Mouse (Mus musculus) kidney, embryonic 15.5 days (tissue): ENCODE results near the gene Snapc5. TPM values are rescaled to one million over a fixed set of nuclear protein-coding genes. Genes with fewer than 3 reads are reported as not detected.
"Not testable (repeated sequence)": the region's sequence is repeated elsewhere in the genome, so short reads cannot be mapped to it uniquely, and the experiment has no call there.

Experiments
- ATAC-seq: fragments of 200-750 bp; cut with Nextera tagmentation; replicated peaks from 2 replicates; pipeline ENCODE4 v1.8.0; 2017; ENCODE audit warnings: moderate TSS enrichment; ENCODE audit not compliant: low FRiP score
- H3K27ac ChIP-seq: fragments of 300-500 bp; sonication (generic); 2 replicates; pipeline ENCODE4 v1.5.1; 2015; ENCODE audit warnings: mild to moderate bottlenecking, inconsistent platforms
- H3K27me3 ChIP-seq: fragments of 300-500 bp; sonication (generic); 2 replicates; pipeline ENCODE4 v1.6.1; 2015; ENCODE audit warnings: inconsistent platforms
- H3K36me3 ChIP-seq: fragments of 300-500 bp; sonication (generic); 2 replicates; pipeline ENCODE4 v1.6.1; 2015; ENCODE audit warnings: inconsistent platforms
- H3K4me1 ChIP-seq: fragments of 300-500 bp; sonication (generic); 2 replicates; pipeline ENCODE4 v1.6.1; 2015; ENCODE audit warnings: inconsistent platforms
- H3K4me2 ChIP-seq: fragments of 300-500 bp; sonication (generic); 2 replicates; pipeline ENCODE4 v1.6.1; 2015; ENCODE audit warnings: moderate library complexity, mild to moderate bottlenecking, inconsistent platforms
- H3K4me3 ChIP-seq: fragments of 300-500 bp; sonication (generic); replicated peaks from 2 replicates; pipeline ENCODE4 v1.5.1; 2015; ENCODE audit warnings: mild to moderate bottlenecking, inconsistent platforms
- H3K9ac ChIP-seq: fragments of 300-500 bp; sonication (generic); 2 replicates; pipeline ENCODE4 v1.6.1; 2015; ENCODE audit warnings: mild to moderate bottlenecking, inconsistent platforms
- H3K9me3 ChIP-seq: fragments of 300-500 bp; sonication (generic); replicated peaks from 2 replicates; pipeline ENCODE4 v1.6.1; 2016; ENCODE audit warnings: inconsistent platforms
- WGBS: fragments of 180-500 bp; shearing (Covaris S2); methylation state at CpG from one replicate; pipeline ENCODE4 v1.1.7; 2015; ENCODE audit warnings: mixed read lengths; 5-methylcytosine and 5-hydroxymethylcytosine counted together
- polyA plus RNA-seq: library from polyadenylated mRNA; unstranded; fragments of >200 nt; fragmentation: Nextera tagmentation; extraction: Ambion mirVana; gene quantifications from 2 replicates; pipeline ENCODE4 v1.2.1, GENCODE M21; 2015

Gene Snapc5
- polyA plus RNA-seq: 34.3 and 35.6 TPM in 2 replicates

- H3K36me3 ChIP-seq: peaks cover 85% of the 10 kb centered on the region
- H3K27ac ChIP-seq: peak within 1 kb of the TSS; percentile 90
- peak; percentile 94 for ATAC-seq
- peaks cover 34% of the 10 kb centered on the region for H3K4me1 ChIP-seq
- under 1% methylated on average over 35 of the region's 35 CpGs for WGBS
- H3K4me3 ChIP-seq: peak within 1 kb of the TSS; percentile 66
- H3K9me3 ChIP-seq: no peaks in the 10 kb centered on the region
- H3K27me3 ChIP-seq: no peaks in the 10 kb centered on the region
- H3K9ac ChIP-seq: peak within 1 kb of the TSS; percentile 52
- peak within 1 kb of the TSS; percentile 60 for H3K4me2 ChIP-seq
Measured at GRCm38 (mm10) chr9:64178974-64179646, at the start of gene Snapc5. Gene Snapc5, plus strand, starts transcription at chr9:64179274.

DNA sequence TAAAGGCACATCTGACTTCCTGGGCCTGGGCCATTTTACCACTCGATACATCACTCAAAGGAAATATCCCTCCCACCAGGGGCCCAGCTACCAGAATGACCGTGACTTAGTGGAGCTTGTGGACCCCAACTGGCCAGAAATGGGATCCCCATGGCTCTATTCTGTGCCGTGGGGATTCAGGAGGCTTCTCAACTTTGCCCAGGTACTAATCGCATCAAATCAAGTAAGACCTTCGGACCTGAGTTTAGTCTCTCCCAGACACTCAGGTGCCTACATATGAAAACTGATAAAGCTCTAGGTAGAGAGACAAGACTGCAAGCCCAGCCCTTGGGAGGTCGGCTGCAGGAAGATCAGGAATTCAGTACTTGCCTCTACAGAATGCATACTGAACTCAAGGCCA, 47.5 kb upstream of the Snapc5 start:
- H3K27ac ChIP-seq: no peak overlapping the region
- H3K9me3 ChIP-seq: no peaks in the 10 kb centered on the region
- H3K9ac ChIP-seq: no peak overlapping the region
- no peak for ATAC-seq
- H3K4me2 ChIP-seq: no peak overlapping the region
- H3K4me3 ChIP-seq: no peak overlapping the region
- 84% methylated on average over 6 of the region's 6 CpGs for WGBS
- no peaks in the 10 kb centered on the region for H3K4me1 ChIP-seq
- peaks cover 10% of the 10 kb centered on the region for H3K36me3 ChIP-seq
- H3K27me3 ChIP-seq: no peaks in the 10 kb centered on the region

DNA sequence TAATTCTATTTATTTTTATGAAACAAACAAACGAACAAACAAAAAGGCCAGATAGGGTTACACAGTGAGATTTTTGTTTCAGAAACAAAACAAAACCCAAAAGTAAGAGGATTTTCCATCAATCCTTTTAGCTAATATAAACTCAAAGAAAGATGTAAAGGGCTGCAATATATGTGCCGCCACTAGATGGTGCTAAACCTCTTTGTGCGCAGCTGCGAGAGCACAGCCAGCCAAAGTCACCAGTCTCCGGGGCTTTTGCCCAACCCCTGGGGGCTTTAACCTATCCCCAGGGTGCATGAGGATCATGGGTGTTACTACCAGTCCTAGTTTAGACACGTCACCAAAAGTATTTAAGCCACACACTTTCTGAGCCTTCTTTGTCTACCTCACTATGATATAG, 40.2 kb upstream of the Snapc5 start:
- H3K27ac ChIP-seq, H3K4me3 ChIP-seq, H3K27me3 ChIP-seq, ATAC-seq, H3K9ac ChIP-seq, H3K4me1 ChIP-seq, H3K4me2 ChIP-seq, H3K9me3 ChIP-seq: not testable (repeated sequence)
- peaks cover 60% of the 10 kb centered on the region for H3K36me3 ChIP-seq
- 6% methylated on average over 6 of the region's 6 CpGs for WGBS

GRCm38 (mm10) chr9:64139879-64140278, 39.2 kb upstream of the Snapc5 start:
- Histone ChIP-seq H3K4me1 (no peaks in the 10 kb centered on the region), H3K9me3 (no peaks in the 10 kb centered on the region), H3K27ac (no peak overlapping the region), H3K27me3 (no peaks in the 10 kb centered on the region), H3K4me2 (no peak overlapping the region), H3K9ac (no peak overlapping the region), H3K36me3 (peaks cover 68% of the 10 kb centered on the region), H3K4me3 (no peak overlapping the region)
- no peak for ATAC-seq
- 89% methylated on average over 9 of the region's 9 CpGs for WGBS

DNA sequence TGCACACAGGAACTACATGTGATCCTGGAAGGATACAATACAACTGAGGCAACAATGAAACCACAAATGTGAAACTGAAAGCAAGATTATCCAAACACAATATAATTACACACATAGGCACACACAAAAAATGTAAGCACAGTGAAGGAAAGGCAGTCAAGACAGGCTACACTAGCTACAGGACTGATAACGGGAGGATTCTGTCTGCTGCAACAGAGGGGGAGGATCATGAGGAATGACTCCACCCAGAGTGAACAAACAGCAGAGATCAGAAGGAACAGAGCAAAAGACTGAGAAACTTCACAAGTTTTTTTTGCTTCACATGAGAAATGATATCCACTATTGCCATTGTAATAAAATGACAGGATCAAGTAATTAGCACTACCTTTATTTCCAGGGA, 22.4 kb upstream of the Snapc5 start:
- no peak overlapping the region for H3K4me2 ChIP-seq
- H3K27me3 ChIP-seq: no peaks in the 10 kb centered on the region
- ATAC-seq: no peak
- H3K4me1 ChIP-seq: no peaks in the 10 kb centered on the region
- no peak overlapping the region for H3K9ac ChIP-seq
- H3K36me3 ChIP-seq: peaks cover 92% of the 10 kb centered on the region
- 90% methylated on average over 1 of the region's 1 CpGs for WGBS
- H3K4me3 ChIP-seq: no peak overlapping the region
- H3K27ac ChIP-seq: no peak overlapping the region
- no peaks in the 10 kb centered on the region for H3K9me3 ChIP-seq

DNA sequence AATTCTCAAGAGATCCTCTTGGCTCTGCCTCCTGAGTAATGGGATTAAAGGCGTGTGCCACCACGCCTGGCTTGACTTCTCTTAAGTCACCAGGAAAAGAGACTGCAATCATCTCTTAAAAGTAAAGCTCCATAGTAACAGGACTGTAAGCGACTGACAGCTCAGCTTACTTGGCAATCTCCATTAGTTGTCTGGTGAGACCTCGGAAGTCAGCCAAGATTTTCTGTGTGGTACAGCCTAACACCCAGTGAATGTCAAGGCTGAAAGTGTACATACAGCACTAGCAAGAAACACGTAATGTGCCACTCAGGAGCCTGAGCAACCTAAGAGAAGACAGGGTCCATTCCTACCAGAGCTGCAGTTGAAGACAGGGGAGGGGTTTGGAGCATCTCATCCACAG, 18.6 kb upstream of the Snapc5 start:
- Histone ChIP-seq H3K27me3 (no peaks in the 10 kb centered on the region), H3K4me1 (no peaks in the 10 kb centered on the region), H3K4me3 (no peak overlapping the region), H3K4me2 (no peak overlapping the region), H3K9me3 (no peaks in the 10 kb centered on the region), H3K36me3 (peaks cover 91% of the 10 kb centered on the region), H3K27ac (no peak overlapping the region), H3K9ac (no peak overlapping the region)
- no peak for ATAC-seq
- WGBS: 91% methylated on average over 5 of the region's 5 CpGs

- ATAC-seq, H3K27ac ChIP-seq: not testable (repeated sequence)
- 90% methylated on average over 3 of the region's 3 CpGs for WGBS
Measured at GRCm38 (mm10) chr9:64169967-64170366, 9.1 kb upstream of the Snapc5 start.

DNA sequence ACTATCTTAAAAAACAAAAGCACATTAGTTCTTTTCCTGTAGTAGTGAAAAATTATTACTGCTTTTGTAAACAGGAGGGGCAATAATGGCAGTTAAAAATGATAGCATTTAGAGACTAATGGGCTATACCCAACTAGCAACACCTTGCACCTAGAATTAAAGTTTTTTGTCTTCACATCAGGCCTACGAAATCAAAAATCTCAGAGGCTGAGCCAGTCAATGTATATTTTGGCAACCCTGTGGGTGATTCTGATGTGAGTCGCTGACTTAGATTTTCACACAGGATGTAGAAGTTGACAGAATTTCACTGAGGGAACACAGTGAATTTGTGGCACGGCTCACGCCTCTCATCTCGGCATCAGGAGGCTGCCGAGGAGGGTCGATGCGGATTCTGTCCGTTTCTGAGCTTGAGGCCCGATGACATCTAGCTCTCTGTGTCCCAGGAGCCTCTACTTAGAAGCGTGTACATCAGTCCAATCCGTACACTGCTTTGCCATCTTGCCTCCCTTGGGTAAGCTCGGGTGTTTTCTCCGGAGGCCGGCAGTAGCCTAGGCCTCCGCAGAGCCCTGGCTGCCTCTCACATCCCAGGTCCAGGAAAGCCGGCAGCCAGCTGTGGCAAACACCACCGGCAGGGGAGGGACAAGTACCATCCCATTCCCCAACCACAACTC, 6.8 kb upstream of the Snapc5 start:
- Histone ChIP-seq H3K9me3 (no peaks in the 10 kb centered on the region), H3K4me2 (peak overlapping the region; percentile 73)

More at GRCm38 (mm10) chr9:64169967-64170366, 9.1 kb upstream of the Snapc5 start:
- not testable (repeated sequence) for H3K4me2 ChIP-seq, H3K9me3 ChIP-seq, H3K9ac ChIP-seq, H3K27me3 ChIP-seq, H3K4me3 ChIP-seq
- Histone ChIP-seq H3K4me1 (peaks cover 24% of the 10 kb centered on the region), H3K36me3 (peaks cover 30% of the 10 kb centered on the region)

GRCm38 (mm10) chr9:64172816-64173665, 6.0 kb upstream of the Snapc5 start, which contains the start of the genes Zwilch and Rpl4:
Gene Zwilch, minus strand, starts transcription at chr9:64173104.
Gene Rpl4, plus strand, starts transcription at chr9:64173375.
- WGBS: under 1% methylated on average over 42 of the region's 42 CpGs
- no peaks in the 10 kb centered on the region for H3K27me3 ChIP-seq
- H3K4me1 ChIP-seq: peaks cover 33% of the 10 kb centered on the region
- peak within 1 kb of the TSS; percentile 96 for H3K4me3 ChIP-seq
- H3K9me3 ChIP-seq: no peaks in the 10 kb centered on the region
- peak within 1 kb of the TSS; percentile 92 for H3K9ac ChIP-seq
- H3K27ac ChIP-seq: peak within 1 kb of the TSS; percentile 99
- peak; percentile 90 for ATAC-seq
- H3K4me2 ChIP-seq: peak within 1 kb of the TSS; percentile 73
- H3K36me3 ChIP-seq: peaks cover 39% of the 10 kb centered on the region

More for the DNA sequence above, 6.8 kb upstream of the Snapc5 start:
- Histone ChIP-seq H3K27ac (peak overlapping the region; percentile 99), H3K4me1 (peaks cover 32% of the 10 kb centered on the region), H3K27me3 (no peaks in the 10 kb centered on the region), H3K9ac (peak overlapping the region; percentile 92), H3K4me3 (peak overlapping the region; percentile 96), H3K36me3 (peaks cover 37% of the 10 kb centered on the region)
- 1% methylated on average over 18 of the region's 18 CpGs for WGBS
- ATAC-seq: peak; percentile 68

- Histone ChIP-seq H3K9me3 (no peaks in the 10 kb centered on the region), H3K9ac (peak overlapping the region; percentile 92), H3K4me2 (peak overlapping the region; percentile 73), H3K4me1 (peaks cover 38% of the 10 kb centered on the region), H3K4me3 (peak overlapping the region; percentile 96), H3K27ac (peak overlapping the region; percentile 99), H3K27me3 (no peaks in the 10 kb centered on the region), H3K36me3 (peaks cover 43% of the 10 kb centered on the region)
- under 1% methylated on average over 16 of the region's 16 CpGs for WGBS
- no peak for ATAC-seq
Measured at GRCm38 (mm10) chr9:64173666-64174220, 5.3 kb upstream of the Snapc5 start.

DNA sequence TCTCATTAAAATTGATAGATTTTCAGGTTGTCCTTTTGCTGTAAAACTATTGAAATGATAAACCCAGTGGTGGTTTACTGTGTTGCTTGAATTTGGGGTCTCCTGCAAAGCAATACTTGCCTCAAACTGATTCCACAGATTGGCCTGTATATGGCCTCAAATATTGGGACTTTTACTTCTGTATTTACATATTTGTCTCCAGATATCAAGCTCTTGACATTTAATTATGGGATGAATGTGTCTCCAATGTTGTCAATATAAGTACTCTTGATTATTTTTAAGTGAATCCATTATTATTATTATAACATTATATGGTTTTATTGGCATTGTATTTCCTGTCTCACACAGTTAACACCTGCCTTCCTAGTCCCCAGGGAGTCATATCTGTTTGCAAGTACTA, 4.7 kb upstream of the Snapc5 start:
- H3K4me1 ChIP-seq: peaks cover 41% of the 10 kb centered on the region
- H3K9ac ChIP-seq: peak overlapping the region; percentile 92
- H3K27ac ChIP-seq: 0 out of 2 replicates have a peak overlapping the region, but pooled peaks have one; percentile 99
- no peaks in the 10 kb centered on the region for H3K9me3 ChIP-seq
- peaks cover 46% of the 10 kb centered on the region for H3K36me3 ChIP-seq
- H3K27me3 ChIP-seq: no peaks in the 10 kb centered on the region
- peak overlapping the region; percentile 73 for H3K4me2 ChIP-seq
- no peak for ATAC-seq
- peak overlapping the region; percentile 96 for H3K4me3 ChIP-seq
